Mouse (Mus musculus) gastrocnemius, adult 18-20 months (tissue): Measurements from ENCODE around the gene Abca5. TPM values are rescaled to one million over a fixed set of nuclear protein-coding genes. Genes with fewer than 3 reads are reported as not detected.
"Not testable (repeated sequence)": the region's sequence is repeated elsewhere in the genome, so short reads cannot be mapped to it uniquely, and the experiment has no call there.

Experiments used
- DNase-seq: peaks from one replicate; pipeline ENCODE4 v3.0.0; 2021; ENCODE audit warnings: low spot score
- long read RNA-seq, 2 experiments: library from polyadenylated mRNA; stranded (forward); transcript quantifications; one replicate each; pipeline ENCODE4 v2.0.0; 2021
- total RNA-seq, 2 experiments: library from RNA; stranded (reverse); gene quantifications; 2 replicates each; pipeline ENCODE4 v1.2.3; 2021

Gene Abca5
- 10 to 100 TPM in 1 of 2 experiments, 1 to 10 TPM in 1; 9.5 to 12.8 TPM for total RNA-seq
- long read RNA-seq, experiment 1, full-length matches to known transcripts, result 2 of 9 reads
- long read RNA-seq, experiment 1, partial matches to known transcripts, result 3 of 9 reads
- long read RNA-seq, experiment 1, other reads (novel, unspliced or antisense), result 4 of 9 reads
- long read RNA-seq, experiment 2, full-length matches to known transcripts, result 2 of 6 reads
- long read RNA-seq, experiment 2, partial matches to known transcripts, result 2 of 6 reads
- long read RNA-seq, experiment 2, other reads (novel, unspliced or antisense), result 2 of 6 reads

DNA sequence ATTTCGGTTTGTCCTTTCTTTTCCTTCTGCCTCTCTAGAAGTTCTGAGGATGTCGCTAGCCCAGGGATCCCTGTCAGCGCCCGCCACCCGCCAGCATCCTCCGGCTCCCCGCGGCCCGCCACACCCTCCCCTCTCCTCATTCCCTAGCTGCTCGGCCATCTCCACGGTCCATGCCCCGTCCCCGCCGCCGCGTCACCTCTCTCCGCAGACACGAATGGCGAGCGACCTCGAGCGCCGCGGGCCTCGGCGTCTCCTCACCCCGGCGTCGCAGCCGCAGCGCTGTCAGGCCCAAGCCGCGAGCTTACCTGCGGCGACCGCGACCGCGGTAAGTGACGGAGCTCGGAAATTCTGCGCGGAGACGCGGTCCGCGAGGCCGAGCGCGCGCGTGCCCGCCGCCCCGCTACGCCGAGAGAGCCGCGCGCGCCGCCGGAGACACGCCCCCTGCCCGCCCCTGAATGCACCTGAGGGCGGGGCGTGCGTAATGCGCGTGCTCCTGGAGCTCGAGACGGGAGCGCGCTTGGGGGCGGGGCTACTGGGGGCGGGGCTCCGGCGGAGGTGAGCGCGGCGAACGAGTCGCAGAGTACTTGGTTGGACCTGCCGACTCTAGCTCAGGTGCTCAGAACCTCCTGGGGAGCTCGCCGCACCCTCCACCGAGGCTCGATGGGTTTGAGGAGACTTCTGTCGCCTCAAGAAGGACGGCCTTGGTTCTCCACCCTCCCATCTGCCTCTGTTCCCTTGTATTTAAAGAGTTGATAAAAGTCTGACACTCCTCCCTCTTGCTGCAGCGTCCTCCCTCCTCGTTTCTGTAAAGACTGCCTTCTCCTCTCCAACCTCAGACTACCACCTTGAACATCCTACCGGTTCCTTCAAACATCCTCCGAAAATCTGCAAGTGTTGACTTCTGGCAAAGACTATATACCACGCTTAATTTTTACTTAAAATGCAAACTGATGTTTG, at the start of gene Abca5:
Gene Abca5 (minus strand): TSS at position 428 of the 957 bp plus-strand sequence.
- DNase-seq, result peak; percentile 81

DNA sequence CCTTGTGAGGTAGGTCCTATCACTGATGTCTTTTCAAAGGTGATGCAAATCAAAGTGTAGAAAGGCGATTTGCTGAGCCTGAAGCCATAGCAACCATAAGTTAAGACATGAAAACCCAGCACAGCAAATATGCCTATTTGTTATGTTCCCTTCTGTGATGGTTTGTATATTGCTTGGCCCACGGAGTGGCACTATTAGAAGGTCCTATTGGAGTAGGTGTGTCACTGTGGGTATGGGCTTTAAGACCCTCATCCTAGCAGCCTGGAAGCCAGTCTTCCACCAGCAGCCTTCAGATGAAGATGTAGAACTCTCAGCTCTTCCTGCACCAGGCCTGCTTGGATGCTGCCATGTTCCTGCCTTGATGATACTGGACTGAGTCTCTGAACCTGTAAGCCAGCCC, 48.0 kb upstream of the Abca5 start:
- DNase-seq, result no peak

DNA sequence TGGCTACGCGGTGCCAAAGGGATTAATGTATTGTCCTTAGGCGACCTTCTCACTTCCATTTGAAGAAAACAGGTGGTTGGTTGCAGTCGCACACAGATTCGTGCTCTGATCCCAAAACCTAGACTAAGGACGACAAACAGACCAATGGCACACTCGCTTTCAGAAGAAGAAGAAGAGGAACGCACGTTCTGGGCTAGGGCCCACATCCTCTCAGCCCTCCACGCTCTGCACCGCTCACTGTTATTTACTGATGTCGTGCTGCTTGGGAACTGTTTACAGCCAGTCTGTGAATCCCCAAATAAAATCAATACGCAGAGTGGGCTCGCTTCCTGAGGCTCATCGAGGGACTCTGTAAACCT, 42.8 kb upstream of the Abca5 start:
- DNase-seq, result no peak

DNA sequence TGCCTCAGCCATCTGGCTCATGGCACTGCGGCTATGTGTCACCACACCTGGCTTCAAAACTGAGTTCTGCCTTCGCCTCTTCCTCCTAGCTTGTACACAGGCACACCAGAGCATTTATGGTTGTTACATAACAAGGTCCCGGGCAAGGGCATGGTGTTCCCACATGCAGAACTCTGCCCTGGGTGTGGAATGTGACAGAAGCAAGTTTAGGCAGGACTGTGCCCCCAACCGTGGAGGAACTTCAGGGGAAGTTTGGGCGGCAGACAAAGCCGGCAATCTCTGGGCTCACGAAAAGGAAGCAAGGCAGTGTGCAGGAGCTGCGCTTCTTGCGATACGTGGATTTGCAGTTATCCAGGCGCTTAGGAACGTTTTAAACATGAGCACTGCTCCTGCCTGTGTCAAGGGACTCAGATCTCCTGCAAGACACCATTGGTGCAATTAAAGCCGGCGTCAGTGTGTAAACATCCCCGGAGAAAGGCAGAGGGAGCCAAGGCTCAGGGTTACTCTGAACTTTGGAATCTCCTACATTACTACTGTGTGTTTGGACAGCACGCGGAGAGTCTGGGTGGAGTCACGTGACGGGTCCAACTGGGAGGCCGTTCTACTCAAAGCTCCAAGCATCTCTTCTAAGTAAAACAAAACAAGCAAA, 42.3 kb upstream of the Abca5 start:
- peak; percentile 87 for DNase-seq

DNA sequence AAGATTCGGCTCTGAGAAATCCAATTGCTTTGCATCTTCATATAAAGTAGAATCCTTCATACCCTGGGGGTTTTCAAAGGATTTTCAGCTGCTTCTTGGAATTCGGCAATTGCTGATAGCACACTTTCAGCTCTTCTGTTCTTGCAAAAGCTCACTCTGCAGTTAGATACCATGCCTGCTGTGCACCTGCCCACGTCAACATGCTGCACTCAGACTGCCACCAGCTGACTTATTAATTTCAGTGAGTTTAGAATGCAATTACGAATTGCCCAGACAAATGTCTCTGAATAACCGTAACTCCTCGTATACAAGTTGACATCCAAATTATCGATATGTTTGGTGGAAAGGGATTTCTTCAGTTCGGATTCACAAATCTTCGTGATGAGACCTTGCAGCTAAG, 36.5 kb upstream of the Abca5 start:
- DNase-seq, result no peak

DNA sequence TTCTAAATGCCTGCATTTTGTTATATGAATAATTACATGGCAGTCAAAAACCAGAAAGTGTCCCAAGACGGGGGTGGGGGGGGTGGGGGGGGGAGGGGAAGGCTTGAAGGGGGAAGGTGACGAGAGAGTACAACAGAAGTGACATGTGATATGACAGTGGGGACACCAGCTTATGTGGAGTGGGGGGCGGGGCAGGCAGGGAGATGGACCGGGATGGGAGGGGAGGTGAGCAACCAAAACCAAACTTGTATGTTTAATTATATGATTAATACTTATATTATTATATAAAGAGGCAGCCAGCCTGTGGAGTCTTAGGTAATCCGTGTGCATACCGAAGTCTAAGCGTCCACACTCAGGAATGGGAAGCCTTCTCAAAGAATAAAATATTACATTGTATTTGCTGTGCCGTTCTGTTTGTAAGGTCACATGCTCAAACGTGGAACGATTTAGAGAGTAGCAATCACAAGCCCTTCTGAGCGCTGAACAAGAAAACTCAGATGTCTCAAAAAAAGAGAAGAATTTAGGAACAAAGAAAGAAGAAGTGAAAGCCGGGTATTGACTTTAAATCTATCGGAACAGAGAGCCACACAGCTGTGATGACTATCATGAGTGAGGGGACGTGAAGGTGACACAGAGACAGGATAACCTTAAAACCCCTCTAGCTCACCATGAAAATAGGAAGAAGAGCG, 34.9 kb upstream of the Abca5 start:
- no peak for DNase-seq

DNA sequence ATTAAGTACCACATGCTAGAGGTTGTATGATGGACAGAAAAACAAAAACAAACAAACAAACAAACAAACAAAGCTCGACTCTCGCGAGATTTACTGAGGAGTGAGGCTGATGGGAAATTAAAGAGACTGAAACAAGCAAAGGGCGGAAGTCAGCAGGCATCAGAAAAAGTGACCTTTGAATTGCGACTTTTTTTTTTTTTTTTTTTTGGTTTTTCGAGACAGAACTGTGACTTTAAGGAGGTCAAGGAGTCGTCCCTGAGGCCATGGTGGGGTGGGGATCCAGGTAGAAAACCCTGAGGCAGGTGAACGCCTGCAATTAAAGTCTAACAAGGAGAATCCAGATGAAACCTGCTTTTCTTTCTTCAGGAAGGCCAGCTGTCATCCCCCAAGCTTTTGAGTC, 34.3 kb upstream of the Abca5 start:
- no peak for DNase-seq

DNA sequence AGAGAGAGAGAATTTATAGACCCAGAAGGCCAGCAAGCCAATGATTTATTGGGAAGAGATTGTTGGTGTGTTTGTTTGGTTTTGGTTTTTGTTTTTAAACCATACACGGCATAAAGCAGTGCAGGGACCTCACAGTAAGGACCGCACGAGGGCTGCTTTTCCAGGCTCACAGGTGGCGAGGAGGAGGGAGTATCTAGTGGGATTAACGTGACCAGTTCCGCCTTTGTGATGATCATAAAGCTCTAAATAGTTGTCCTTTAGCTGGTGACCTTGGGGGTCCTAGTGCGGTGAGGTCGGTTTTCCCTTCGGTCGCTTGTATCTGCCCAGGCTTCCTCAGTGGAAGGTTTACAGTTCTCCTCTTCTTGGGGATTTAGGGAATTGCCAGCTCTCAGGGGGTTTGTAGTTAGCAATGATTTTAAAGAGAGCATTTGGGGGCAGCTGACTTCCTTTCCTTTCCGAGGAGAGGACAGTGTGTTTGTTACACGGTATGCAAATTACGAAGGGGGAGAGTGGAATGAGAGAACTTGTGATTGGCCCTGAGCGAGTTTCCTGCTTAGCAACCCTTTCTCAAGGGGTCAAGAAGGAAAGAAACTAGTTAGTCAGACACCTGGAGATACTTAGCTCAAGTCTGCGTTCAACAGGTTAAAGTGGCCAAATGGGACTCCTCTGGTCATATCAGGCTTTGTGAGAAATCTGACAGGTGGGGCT, 31.9 kb upstream of the Abca5 start:
- no peak for DNase-seq

DNA sequence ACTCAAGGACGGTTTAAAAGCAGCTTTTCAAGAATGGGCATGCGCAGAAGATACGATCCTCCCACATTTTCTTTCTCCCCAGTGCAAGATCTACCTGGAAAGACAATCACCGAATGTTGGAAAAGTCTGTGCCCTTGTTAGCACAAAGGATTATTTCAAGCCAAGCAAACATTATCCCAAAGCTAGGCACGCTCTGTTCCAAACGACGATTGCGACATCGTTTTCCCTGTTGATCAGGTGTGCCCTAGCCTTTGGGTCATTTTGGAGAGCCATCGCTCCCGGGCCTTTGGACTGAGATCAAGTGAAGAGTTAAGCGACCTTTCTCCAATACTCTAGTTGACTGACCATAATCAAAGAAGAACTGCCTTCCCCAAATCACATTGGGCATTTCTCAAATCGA, 30.1 kb upstream of the Abca5 start:
- no peak for DNase-seq

DNA sequence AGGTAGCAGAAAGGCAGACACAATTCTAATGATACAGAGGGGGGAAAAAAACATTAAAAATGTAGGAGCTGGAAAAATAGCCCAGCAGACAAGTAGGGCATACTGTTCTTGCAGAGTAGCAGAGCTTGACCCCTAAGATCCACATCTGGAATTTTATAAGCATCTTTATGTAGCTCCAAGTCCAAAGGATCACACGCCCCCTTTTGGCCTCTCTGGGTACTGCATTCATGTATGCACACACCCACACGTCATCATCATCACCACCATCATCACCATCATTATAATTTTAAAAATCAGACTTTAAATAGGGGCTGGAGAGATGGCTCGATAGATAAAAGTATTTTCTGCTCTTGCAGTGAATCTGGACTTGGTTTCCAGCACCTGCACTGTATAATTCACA, 29.4 kb upstream of the Abca5 start:
- no peak for DNase-seq

DNA sequence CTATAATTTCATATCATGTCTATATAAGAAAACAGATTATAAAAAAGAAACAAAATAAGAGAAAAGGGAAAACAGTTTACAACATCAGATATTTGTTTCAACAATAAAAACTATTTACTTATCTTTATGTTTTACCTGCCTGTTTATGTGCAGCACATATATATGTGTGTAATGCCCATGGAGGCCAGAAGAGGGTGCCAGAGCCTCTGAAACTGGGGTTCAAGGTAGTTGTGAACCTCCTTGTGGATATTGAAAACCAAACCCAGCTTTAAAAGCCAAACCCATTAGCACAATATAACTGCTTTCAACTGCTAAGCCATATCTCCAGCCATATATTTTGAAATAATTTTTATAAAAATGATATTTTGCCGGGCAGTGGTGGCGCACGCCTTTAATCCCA, 27.5 kb upstream of the Abca5 start:
- DNase-seq, result peak; percentile 65

DNA sequence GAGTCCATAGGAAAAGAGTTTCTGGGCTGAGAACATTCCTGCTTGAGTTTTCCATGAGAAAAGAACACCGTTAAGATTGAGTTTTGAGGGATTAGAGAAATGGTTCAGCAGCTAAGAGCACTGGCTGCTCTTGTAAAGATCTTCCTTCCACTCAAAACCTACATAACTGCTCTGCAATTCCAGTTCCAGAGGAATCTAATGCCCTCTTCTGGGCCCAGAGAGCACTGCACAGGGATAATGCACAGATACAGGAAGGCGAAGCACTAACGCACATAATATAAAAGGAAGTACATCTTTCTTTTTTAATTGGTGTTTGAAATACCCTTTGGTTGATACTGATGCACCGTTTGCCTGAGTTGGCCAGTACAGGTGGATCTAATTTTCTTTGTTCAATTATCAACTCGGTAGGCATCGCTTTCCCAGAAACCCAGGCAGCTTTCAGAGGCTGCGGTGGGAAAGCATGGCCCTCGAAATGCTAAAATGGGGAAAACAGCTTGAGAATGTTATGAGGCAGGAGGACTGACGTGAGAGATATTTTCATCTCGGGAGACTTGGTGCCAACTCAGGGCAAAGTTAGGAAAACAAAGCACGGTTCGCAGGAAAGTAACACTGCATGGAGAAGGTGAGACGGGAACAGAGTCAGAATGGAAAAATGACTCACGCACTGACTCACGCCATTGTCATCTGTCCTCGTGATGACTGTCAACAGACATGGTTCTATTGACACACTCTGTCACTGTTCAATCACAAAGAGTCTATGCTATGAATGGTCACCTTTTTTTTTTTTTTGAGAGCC, 20.4 kb upstream of the Abca5 start:
- DNase-seq, result peak; percentile 48

DNA sequence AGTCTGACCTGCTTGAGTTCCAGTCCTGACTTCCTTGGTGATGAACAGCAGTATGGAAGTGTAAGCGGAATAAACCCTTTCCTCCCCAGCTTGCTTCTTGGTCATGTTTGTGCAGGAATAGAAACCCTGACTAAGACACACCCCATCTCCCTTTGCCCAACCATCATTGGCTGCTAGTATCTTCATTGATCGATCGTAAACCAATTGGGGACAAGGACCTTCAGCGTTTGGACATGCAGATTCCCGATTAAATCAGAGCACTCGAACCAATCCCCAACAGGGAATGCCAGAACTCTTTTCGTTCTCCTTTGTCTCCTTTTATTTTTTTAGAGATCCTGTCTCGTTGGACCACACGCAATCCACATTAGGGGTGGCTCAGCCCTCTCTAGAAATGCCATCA, 17.6 kb upstream of the Abca5 start:
- not testable (repeated sequence) for DNase-seq

DNA sequence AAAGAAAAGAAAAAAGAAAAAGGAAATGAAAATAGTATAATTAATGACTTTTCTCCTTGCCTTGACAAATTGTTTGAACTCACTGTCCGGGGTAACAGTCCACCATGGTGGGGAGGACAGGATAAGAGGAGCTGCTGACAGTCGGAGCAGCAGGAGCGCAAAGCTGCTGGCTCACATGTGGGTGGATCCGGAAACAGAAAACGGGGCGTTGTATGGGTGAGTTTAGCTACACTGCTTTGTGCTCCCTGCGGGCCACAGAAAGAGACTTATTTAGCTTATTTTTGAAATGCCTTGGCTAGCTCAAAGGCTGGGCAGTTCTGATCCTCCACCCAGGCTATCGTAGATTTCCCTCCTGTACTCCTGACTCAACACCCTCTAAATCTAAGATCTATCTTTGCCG, 16.7 kb upstream of the Abca5 start:
- no peak for DNase-seq

DNA sequence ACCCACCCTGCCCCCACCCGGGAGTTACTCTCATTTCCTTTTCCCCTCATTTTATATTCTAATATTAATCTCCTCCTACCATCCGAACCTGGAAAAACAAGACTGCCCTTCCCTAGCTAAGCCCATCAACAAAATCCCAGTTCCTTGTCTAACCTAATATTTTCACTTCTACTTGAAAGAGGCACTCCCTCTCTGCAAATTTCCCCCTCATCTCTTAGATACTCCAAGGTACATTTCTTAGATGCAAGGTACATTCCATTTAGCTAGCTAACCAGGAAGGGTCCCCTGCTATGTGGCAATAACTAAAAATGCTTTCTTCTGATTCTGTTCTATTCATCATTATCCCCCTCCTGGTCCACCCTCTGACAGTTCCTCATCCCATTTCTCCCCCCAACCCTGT, 10.7 kb upstream of the Abca5 start:
- DNase-seq, result no peak

DNA sequence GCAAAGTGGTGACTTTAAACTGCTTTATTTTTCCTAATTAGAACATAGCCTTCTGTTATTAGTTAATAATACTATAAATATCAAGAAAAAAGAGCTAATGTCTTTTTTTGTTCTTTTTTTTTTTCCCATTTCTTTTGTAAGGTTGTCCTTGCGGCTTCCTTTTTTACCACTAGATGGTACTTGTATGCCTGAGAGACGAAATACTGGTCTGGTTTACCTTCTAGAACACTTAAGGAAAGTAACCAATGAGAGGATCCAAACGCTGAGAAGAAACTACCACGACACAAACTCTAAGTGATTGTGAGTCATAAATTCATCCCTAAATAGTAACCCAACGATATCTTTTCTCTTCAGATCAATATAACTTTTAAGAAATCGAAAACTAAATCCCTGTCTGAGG, 10.3 kb upstream of the Abca5 start:
- DNase-seq, result no peak

DNA sequence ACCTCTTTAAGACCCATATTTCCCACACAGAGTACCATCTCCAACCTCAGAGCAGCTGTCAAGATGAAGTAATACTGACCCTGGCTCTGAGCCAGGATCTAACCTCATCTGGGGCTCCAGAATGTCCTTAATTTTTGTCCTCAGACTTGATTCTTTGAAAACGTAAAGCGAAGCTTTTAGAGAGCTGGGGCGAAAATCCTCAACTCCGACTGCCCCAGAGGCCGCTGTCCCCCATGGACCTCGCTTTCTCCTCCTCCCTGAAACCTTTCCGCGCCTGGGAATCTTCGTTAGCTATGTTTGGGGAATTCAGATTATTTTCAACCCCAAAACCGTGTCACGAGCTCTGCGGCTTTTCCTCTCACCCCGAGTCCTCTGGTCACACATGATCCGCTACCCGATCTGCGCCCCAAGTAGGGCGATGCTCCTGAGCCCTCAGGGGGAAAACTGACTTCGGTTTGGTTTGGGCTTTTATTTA, 665 bp downstream of the Abca5 start:
- peak; percentile 32 for DNase-seq

DNA sequence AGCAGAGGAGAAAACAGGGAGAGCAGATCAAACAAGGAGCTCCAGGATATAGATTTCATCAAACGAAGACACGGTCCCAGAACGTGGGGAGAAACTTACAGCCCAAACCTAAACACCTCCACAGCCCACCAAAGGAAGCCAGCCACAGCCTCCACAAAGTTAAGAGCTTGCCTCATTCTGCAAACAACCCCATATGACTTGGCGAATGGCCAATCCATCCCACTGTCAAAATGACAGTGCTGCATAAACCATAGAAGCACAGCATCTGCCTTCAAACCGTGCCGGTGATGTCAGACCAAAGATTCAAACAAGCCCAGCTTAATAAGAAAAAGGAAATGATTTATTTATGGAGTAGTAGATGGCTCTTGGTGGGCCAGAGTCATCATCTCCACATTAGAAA, 7.4 kb downstream of the Abca5 start:
- DNase-seq, result no peak

DNA sequence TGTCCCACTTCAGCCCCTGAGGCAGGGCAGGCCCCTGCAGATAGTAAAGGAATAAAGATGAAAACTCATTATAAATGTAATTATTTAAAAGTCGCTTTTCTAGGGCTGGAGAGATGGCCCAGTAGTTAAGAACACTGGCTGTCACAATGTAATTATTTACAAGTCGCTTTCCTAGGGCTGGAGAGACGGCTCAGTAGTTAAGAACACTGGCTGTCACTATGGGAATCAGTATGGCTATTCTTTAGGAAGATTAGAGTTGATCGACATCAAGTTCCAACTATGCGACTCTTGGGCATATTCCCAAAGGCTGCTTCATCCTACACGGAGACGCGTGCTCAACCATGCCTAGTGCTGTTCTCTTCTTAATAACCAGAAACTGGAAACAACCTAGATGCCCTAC, 15.2 kb downstream of the Abca5 start:
- no peak for DNase-seq

DNA sequence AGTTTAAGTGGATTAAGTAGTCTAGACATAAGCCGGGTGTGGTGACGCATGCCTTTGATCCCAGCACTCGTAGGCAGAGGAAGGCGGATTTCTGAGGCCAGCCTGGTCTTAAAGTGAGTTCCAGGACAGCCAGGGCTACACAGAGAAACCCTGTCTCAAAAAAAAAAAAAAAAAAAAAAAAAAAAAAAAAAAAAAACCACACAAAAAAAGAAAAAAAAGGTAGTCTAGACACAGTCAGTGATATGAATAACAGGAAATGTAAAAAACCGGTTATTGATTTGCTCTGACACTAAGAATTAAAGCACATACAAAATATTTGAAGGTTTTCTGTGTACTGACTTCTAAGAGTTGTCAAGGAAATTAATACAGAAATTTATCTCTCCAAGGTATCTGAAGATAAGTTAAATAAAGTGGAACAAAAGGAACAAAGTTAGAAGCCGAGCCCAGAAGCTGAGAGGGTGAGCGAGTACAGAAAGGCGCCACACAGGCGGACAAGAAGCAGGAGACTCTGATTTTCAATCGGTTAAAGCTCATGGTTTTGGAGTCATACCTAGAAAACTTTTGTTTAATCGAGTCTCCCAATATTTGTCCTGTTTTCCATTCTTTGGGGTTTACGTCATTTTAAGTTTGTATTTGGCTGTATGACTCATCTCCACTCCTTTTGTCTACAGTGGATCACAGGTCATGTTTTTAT, 30.9 kb downstream of the Abca5 start:
- DNase-seq, result no peak
